Mouse (Mus musculus) heart, adult 2 months (tissue): ENCODE data around the gene Pex6. TPM values are rescaled to one million over a fixed set of nuclear protein-coding genes. Genes with fewer than 3 reads are reported as not detected.
A peak's percentile ranks its signal among the peaks of the same experiment; 100 is the strongest.

Source experiments
- DNase-seq, 2 experiments: peaks; one replicate each; pipeline ENCODE4 v3.0.0; 2021
- H3K27ac ChIP-seq: fragments of 200-600 bp; 2 replicates; pipeline ENCODE4 v1.8.1; 2022
- H3K27me3 ChIP-seq: fragments of 200-500 bp; 2 replicates; pipeline ENCODE4 v1.6.1; 2012; ENCODE audit warnings: mild to moderate bottlenecking, low read length, inconsistent platforms, mixed read lengths; ENCODE audit not compliant: control insufficient read depth, insufficient read depth
- H3K36me3 ChIP-seq: fragments of 200-500 bp; 2 replicates; pipeline ENCODE4 v1.6.1; 2012; ENCODE audit warnings: low read length, inconsistent platforms; ENCODE audit not compliant: control insufficient read depth, insufficient read depth
- H3K4me1 ChIP-seq: fragments of 200-500 bp; 2 replicates; pipeline ENCODE4 v1.6.1; 2011; ENCODE audit warnings: low read length; ENCODE audit not compliant: control insufficient read depth, insufficient read depth
- H3K4me3 ChIP-seq: fragments of 200-600 bp; 2 replicates; pipeline ENCODE4 v1.8.1; 2022
- H3K79me2 ChIP-seq: fragments of 200-500 bp; replicated peaks from 2 replicates; pipeline ENCODE4 v1.6.1; 2012; ENCODE audit warnings: mild to moderate bottlenecking, inconsistent platforms, low read length, moderate library complexity, mixed read lengths; ENCODE audit not compliant: control insufficient read depth, insufficient read depth
- H3K9ac ChIP-seq: fragments of 200-500 bp; 2 replicates; pipeline ENCODE4 v1.6.1; 2012; ENCODE audit warnings: low read depth, mild to moderate bottlenecking, control low read depth, inconsistent platforms, low read length, mixed read lengths
- CTCF ChIP-seq: fragments of 200-600 bp; IDR thresholded peaks from 2 replicates; pipeline ENCODE4 v1.8.1; 2022; ENCODE audit warnings: antibody characterized with exemption, mild to moderate bottlenecking, moderate library complexity
- EP300 ChIP-seq: fragments of 200-500 bp; IDR thresholded peaks from 2 replicates; pipeline ENCODE4 v1.6.1; 2011; ENCODE audit warnings: low read depth, low read length, control low read depth; ENCODE audit not compliant: insufficient read depth
- POLR2A ChIP-seq: fragments of 200-500 bp; IDR thresholded peaks from 2 replicates; pipeline ENCODE4 v1.6.1; 2011; ENCODE audit warnings: mild to moderate bottlenecking, low read depth, low read length, control low read depth; ENCODE audit not compliant: insufficient read depth
- WGBS: fragments of 180-500 bp; shearing (Covaris S2); methylation state at CpG from one replicate; pipeline ENCODE4 v1.1.7; 2018; 5-methylcytosine and 5-hydroxymethylcytosine counted together
- intact Hi-C: fragments of 180-260 bp; cut with DNase I; formaldehyde crosslinking; loops from one replicate; pipeline ENCODE4 v1.15.1; 2025
- polyA plus RNA-seq: library from polyadenylated mRNA; depleted of rRNA; stranded (reverse); fragments of >200 nt; gene quantifications from 2 replicates; pipeline ENCODE4 v1.2.3, GENCODE M21; 2012
- total RNA-seq, 2 experiments: library from RNA; stranded (reverse); gene quantifications; 2 replicates each; pipeline ENCODE4 v1.2.3; 2021

Pex6 gene
- total and polyA plus RNA-seq, 3 experiments: 33.4 to 36.5 (median 34.1) TPM

- TF ChIP-seq CTCF (no peak), EP300 (no peak), POLR2A (no peak)
- 81% methylated on average over 20 of the region's 20 CpGs for WGBS
- Histone ChIP-seq H3K27me3 (no peaks in the 10 kb centered on the region), H3K4me3 (no peak overlapping the region), H3K27ac (no peak overlapping the region), H3K79me2 (no peaks in the 10 kb centered on the region), H3K4me1 (no peaks in the 10 kb centered on the region), H3K36me3 (no peaks in the 10 kb centered on the region), H3K9ac (no peak overlapping the region)
- intact Hi-C loops: loop anchor here (2.0 kb wide), 1 partner anchor 200 kb away; no protein-coding TSS in a partner anchor
- no peak for DNase-seq
Measured at GRCm38 (mm10) chr17:46724477-46725084, 13.3 kb downstream of the Pex6 start.

DNA sequence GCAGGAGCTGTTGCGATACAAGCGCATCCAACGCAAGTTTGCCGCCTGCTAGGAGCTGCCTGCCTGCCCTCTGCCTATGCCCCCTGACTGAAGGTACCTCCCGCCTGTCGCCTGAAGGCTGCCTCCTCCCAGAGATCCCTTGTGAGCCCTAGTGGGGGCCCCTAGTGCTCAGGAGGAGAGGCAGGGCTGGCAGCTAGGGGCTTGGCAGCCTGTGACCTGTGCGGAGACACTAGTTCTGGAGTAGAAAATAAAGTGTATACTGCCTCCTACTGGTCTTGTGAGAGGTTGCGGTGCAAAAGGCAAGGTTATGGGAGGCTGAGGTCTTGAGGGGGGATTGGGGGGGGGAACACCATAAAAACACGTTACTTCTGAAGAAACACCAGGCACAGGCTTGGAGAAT is 14.0 kb downstream of the Pex6 start:
- TF ChIP-seq EP300 (no peak), CTCF (peak; percentile 66)
- Histone ChIP-seq H3K27me3 (no peaks in the 10 kb centered on the region), H3K4me3 (no peak overlapping the region), H3K36me3 (no peaks in the 10 kb centered on the region), H3K27ac (no peak overlapping the region), H3K79me2 (no peaks in the 10 kb centered on the region), H3K9ac (no peak overlapping the region), H3K4me1 (no peaks in the 10 kb centered on the region)
- intact Hi-C loops: loop anchor here (2.0 kb wide), 1 partner anchor 200 kb away; no protein-coding TSS in a partner anchor
- WGBS: 67% methylated on average over 9 of the region's 9 CpGs
- no peak for DNase-seq

DNA sequence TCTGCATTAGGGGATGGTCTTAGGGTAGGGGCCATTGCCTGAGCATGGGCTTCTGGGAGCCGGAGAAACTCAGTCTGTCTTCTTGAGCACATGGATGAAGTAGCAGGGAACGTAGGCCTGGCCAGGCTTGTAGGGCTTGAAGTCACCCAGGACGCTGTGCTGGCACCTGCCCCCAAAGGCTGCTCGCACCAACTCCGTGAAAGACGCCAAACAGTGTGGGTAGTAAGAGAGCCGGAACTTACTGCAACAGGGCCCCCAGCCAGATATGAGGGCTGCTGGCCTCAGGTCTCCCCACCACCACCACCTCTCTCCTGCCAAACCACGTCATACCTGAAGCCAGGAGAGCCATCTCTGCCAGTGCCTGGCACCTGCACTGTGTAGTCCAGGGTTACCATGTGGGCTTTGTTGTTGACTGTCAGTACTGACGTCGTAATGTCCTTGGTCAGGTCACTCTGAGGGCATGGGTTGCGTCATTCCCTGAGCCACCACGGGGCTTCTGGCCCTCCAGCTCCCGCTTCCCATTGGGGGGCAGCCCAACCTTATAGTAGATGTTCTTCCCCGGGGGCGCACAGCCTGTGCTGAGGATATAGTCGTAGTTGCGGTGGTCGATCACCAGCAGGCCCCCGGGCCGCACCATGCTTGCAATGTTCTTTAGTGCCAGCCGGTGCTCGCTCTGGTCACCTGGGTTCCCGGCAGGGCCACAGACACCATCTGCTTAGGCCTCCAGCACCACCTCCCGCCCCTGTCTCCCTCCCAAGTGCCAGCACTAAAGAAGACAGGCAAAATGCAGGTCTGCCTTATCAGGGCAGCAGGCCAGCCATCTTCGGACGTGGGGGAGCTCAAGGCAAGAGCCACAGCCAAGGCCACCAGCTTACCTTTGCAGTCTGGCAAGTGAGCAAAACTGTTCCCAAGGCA is 14.7 kb downstream of the Pex6 start:
- no peaks in the 10 kb centered on the region for H3K27me3 ChIP-seq
- intact Hi-C loops: loop anchor here (2.0 kb wide), 1 partner anchor 201 kb away; no protein-coding TSS in a partner anchor
- TF ChIP-seq EP300 (no peak), POLR2A (no peak), CTCF (no peak)
- H3K79me2 ChIP-seq: no peaks in the 10 kb centered on the region
- no peak overlapping the region for H3K4me3 ChIP-seq
- H3K27ac ChIP-seq: no peak overlapping the region
- DNase-seq: no peak
- H3K4me1 ChIP-seq: no peaks in the 10 kb centered on the region
- no peaks in the 10 kb centered on the region for H3K36me3 ChIP-seq
- no peak overlapping the region for H3K9ac ChIP-seq
- WGBS: 88% methylated on average over 26 of the region's 26 CpGs

DNA sequence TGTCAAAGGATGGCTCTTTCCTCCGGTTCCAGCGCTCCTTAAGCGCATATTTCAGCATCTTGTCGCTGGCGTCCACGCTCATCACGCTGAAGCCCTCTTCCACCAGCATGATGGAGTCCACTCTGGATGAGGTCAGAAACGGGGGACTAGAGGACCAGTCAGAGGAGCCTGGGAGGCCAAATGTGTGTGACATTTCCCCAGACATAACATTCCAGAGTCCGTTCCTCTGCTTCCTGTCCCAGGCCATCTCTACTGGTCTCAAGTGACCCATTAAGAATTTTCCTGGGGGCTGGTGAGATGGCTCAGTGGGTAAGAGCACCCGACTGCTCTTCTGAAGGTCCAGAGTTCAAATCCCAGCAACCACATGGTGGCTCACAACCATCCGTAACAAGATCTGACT is 16.0 kb downstream of the Pex6 start:
- H3K4me3 ChIP-seq: no peak overlapping the region
- no peak overlapping the region for H3K9ac ChIP-seq
- WGBS: 85% methylated on average over 11 of the region's 11 CpGs
- TF ChIP-seq POLR2A (no peak), EP300 (no peak), CTCF (no peak)
- no peak overlapping the region for H3K27ac ChIP-seq
- no peaks in the 10 kb centered on the region for H3K79me2 ChIP-seq
- H3K4me1 ChIP-seq: no peaks in the 10 kb centered on the region
- H3K27me3 ChIP-seq: no peaks in the 10 kb centered on the region
- intact Hi-C loops: no loop called here
- DNase-seq: no peak
- no peaks in the 10 kb centered on the region for H3K36me3 ChIP-seq

- Histone ChIP-seq H3K4me1 (no peaks in the 10 kb centered on the region), H3K36me3 (no peaks in the 10 kb centered on the region), H3K9ac (no peak overlapping the region), H3K27me3 (no peaks in the 10 kb centered on the region), H3K79me2 (no peaks in the 10 kb centered on the region), H3K27ac (no peak overlapping the region), H3K4me3 (no peak overlapping the region)
- 51% methylated on average over 6 of the region's 6 CpGs for WGBS
- intact Hi-C loops: no loop called here
- no peak for DNase-seq
- TF ChIP-seq POLR2A (no peak), CTCF (peak; percentile 54), EP300 (no peak)
Measured at GRCm38 (mm10) chr17:46728021-46728420, 16.8 kb downstream of the Pex6 start.

GRCm38 (mm10) chr17:46728496-46728895 is 17.2 kb downstream of the Pex6 start:
- no peak overlapping the region for H3K27ac ChIP-seq
- H3K4me3 ChIP-seq: no peak overlapping the region
- no peaks in the 10 kb centered on the region for H3K79me2 ChIP-seq
- DNase-seq: no peak
- no peaks in the 10 kb centered on the region for H3K36me3 ChIP-seq
- WGBS: 51% methylated on average over 11 of the region's 11 CpGs
- TF ChIP-seq CTCF: no peak
- TF ChIP-seq POLR2A: no peak
- TF ChIP-seq EP300: no peak
- H3K9ac ChIP-seq: no peak overlapping the region
- H3K27me3 ChIP-seq: no peaks in the 10 kb centered on the region
- H3K4me1 ChIP-seq: no peaks in the 10 kb centered on the region
- intact Hi-C loops: no loop called here
